Mouse (Mus musculus): Measurements from ENCODE around the gene Irx1.

GRCm38 (mm10) chr13:71975753-71976152, 12.2 kb upstream of the Irx1 start:
- TF ChIP-seq CTCF (IDR thresholded peaks at IDR 0.05; ENCODE audit: low read depth, low read length) = no peak
- no peak for TF ChIP-seq POLR2A (IDR thresholded peaks at IDR 0.05; ENCODE audit: borderline replicate concordance, low read depth, low read length)

Measured in bone marrow macrophage, adult 2 months (primary cell).